Mouse (Mus musculus) heart, embryonic 15.5 days (tissue): ENCODE measurements around the gene Fcrl6. TPM values are rescaled to one million over a fixed set of nuclear protein-coding genes. Genes with fewer than 3 reads are reported as not detected.

Source experiments
- ATAC-seq: fragments of 200-750 bp; cut with Nextera tagmentation; replicated peaks from 2 replicates; pipeline ENCODE4 v1.8.0; 2017; ENCODE audit warnings: low read depth, moderate TSS enrichment; ENCODE audit not compliant: insufficient number of reproducible peaks, insufficient read depth, low FRiP score
- H3K27ac ChIP-seq: fragments of 300-500 bp; sonication (generic); 2 replicates; pipeline ENCODE4 v1.5.1; 2015; ENCODE audit warnings: mild to moderate bottlenecking, inconsistent platforms
- H3K27me3 ChIP-seq: fragments of 300-500 bp; sonication (generic); 2 replicates; pipeline ENCODE4 v1.6.1; 2015; ENCODE audit warnings: inconsistent platforms
- H3K36me3 ChIP-seq: fragments of 300-500 bp; sonication (generic); 2 replicates; pipeline ENCODE4 v1.6.1; 2015; ENCODE audit warnings: mild to moderate bottlenecking, inconsistent platforms
- H3K4me1 ChIP-seq: fragments of 300-500 bp; sonication (generic); replicated peaks from 2 replicates; pipeline ENCODE4 v1.6.1; 2015; ENCODE audit warnings: inconsistent platforms
- H3K4me2 ChIP-seq: fragments of 300-500 bp; sonication (generic); 2 replicates; pipeline ENCODE4 v1.6.1; 2015; ENCODE audit warnings: inconsistent platforms, mild to moderate bottlenecking, moderate library complexity
- H3K4me3 ChIP-seq: fragments of 300-500 bp; sonication (generic); 2 replicates; pipeline ENCODE4 v1.5.1; 2015; ENCODE audit warnings: mild to moderate bottlenecking, inconsistent platforms
- H3K9ac ChIP-seq: fragments of 300-500 bp; sonication (generic); 2 replicates; pipeline ENCODE4 v1.6.1; 2015; ENCODE audit warnings: mild to moderate bottlenecking, inconsistent platforms
- H3K9me3 ChIP-seq: fragments of 300-500 bp; sonication (generic); replicated peaks from 2 replicates; pipeline ENCODE4 v1.6.1; 2016; ENCODE audit warnings: inconsistent platforms
- WGBS: fragments of 180-500 bp; shearing (Covaris S2); methylation state at CpG from one replicate; pipeline ENCODE4 v1.1.7; 2015; ENCODE audit warnings: mixed read lengths; 5-methylcytosine and 5-hydroxymethylcytosine counted together
- polyA plus RNA-seq: library from polyadenylated mRNA; unstranded; fragments of >200 nt; fragmentation: Nextera tagmentation; extraction: Ambion mirVana; gene quantifications from 2 replicates; pipeline ENCODE4 v1.2.1, GENCODE M21; 2015

The Fcrl6 gene
- polyA plus RNA-seq, 1 experiment from 2014 or later = not detected

- no peak overlapping the region for H3K27ac ChIP-seq
- no peaks in the 10 kb centered on the region for H3K9me3 ChIP-seq
- H3K9ac ChIP-seq = no peak overlapping the region
- H3K4me3 ChIP-seq = no peak overlapping the region
- WGBS = 91% methylated on average over 5 of the region's 5 CpGs
- ATAC-seq = no peak
- H3K36me3 ChIP-seq = no peaks in the 10 kb centered on the region
- peak overlapping the region; percentile 87; the same call in 1 of the 2 replicates for H3K4me2 ChIP-seq
- H3K27me3 ChIP-seq = no peaks in the 10 kb centered on the region
- H3K4me1 ChIP-seq = peaks cover 11% of the 10 kb centered on the region
These were observed 29.4 kb upstream of the Fcrl6 start for GRCm38 (mm10) chr1:172631721-172632120.

GRCm38 (mm10) chr1:172629831-172630230 lies 27.5 kb upstream of the Fcrl6 start:
- WGBS = 66% methylated on average over 7 of the region's 7 CpGs
- no peak overlapping the region for H3K9ac ChIP-seq
- no peaks in the 10 kb centered on the region for H3K9me3 ChIP-seq
- no peaks in the 10 kb centered on the region for H3K36me3 ChIP-seq
- no peak overlapping the region for H3K4me2 ChIP-seq
- ATAC-seq = no peak
- no peaks in the 10 kb centered on the region for H3K27me3 ChIP-seq
- H3K4me3 ChIP-seq = no peak overlapping the region
- H3K4me1 ChIP-seq = peaks cover 7% of the 10 kb centered on the region
- no peak overlapping the region for H3K27ac ChIP-seq

GRCm38 (mm10) chr1:172626306-172626705 lies 24.0 kb upstream of the Fcrl6 start:
- no peak overlapping the region for H3K4me3 ChIP-seq
- no peaks in the 10 kb centered on the region for H3K36me3 ChIP-seq
- H3K27ac ChIP-seq = no peak overlapping the region
- H3K9ac ChIP-seq = no peak overlapping the region
- no peak for ATAC-seq
- H3K9me3 ChIP-seq = no peaks in the 10 kb centered on the region
- no peaks in the 10 kb centered on the region for H3K27me3 ChIP-seq
- 89% methylated on average over 3 of the region's 3 CpGs for WGBS
- no peak overlapping the region for H3K4me2 ChIP-seq
- H3K4me1 ChIP-seq = no peaks in the 10 kb centered on the region

GRCm38 (mm10) chr1:172624081-172624480 lies 21.7 kb upstream of the Fcrl6 start:
- ATAC-seq = no peak
- H3K4me2 ChIP-seq = no peak overlapping the region
- no peaks in the 10 kb centered on the region for H3K27me3 ChIP-seq
- H3K9ac ChIP-seq = no peak overlapping the region
- no peaks in the 10 kb centered on the region for H3K36me3 ChIP-seq
- WGBS = 83% methylated on average over 3 of the region's 3 CpGs
- H3K9me3 ChIP-seq = no peaks in the 10 kb centered on the region
- no peaks in the 10 kb centered on the region for H3K4me1 ChIP-seq
- no peak overlapping the region for H3K27ac ChIP-seq
- no peak overlapping the region for H3K4me3 ChIP-seq

- Histone ChIP-seq H3K36me3 (no peaks in the 10 kb centered on the region), H3K4me1 (no peaks in the 10 kb centered on the region), H3K9me3 (no peaks in the 10 kb centered on the region), H3K4me3 (no peak overlapping the region), H3K4me2 (no peak overlapping the region), H3K9ac (no peak overlapping the region), H3K27ac (no peak overlapping the region), H3K27me3 (no peaks in the 10 kb centered on the region)
- ATAC-seq = no peak
- 53% methylated on average over 5 of the region's 5 CpGs for WGBS
These were observed 21.2 kb upstream of the Fcrl6 start for GRCm38 (mm10) chr1:172623599-172623998.

- Histone ChIP-seq H3K9me3 (no peaks in the 10 kb centered on the region), H3K4me3 (no peak overlapping the region), H3K36me3 (no peaks in the 10 kb centered on the region), H3K27me3 (no peaks in the 10 kb centered on the region), H3K9ac (no peak overlapping the region), H3K27ac (no peak overlapping the region), H3K4me2 (no peak overlapping the region), H3K4me1 (peaks cover 5% of the 10 kb centered on the region; the same call in 1 of the 2 replicates)
- no peak for ATAC-seq
- WGBS = 14% methylated on average over 7 of the region's 7 CpGs
These were observed 16.9 kb upstream of the Fcrl6 start for GRCm38 (mm10) chr1:172619235-172619634.

GRCm38 (mm10) chr1:172618141-172618540 lies 15.8 kb upstream of the Fcrl6 start:
- no peak overlapping the region for H3K4me2 ChIP-seq
- H3K9ac ChIP-seq = no peak overlapping the region
- peaks cover 5% of the 10 kb centered on the region; the same call in 1 of the 2 replicates for H3K4me1 ChIP-seq
- 78% methylated on average over 4 of the region's 4 CpGs for WGBS
- H3K27me3 ChIP-seq = no peaks in the 10 kb centered on the region
- H3K27ac ChIP-seq = no peak overlapping the region
- no peaks in the 10 kb centered on the region for H3K9me3 ChIP-seq
- no peaks in the 10 kb centered on the region for H3K36me3 ChIP-seq
- no peak for ATAC-seq
- H3K4me3 ChIP-seq = no peak overlapping the region

- no peak overlapping the region for H3K9ac ChIP-seq
- H3K27ac ChIP-seq = no peak overlapping the region
- no peak overlapping the region for H3K4me3 ChIP-seq
- H3K9me3 ChIP-seq = no peaks in the 10 kb centered on the region
- no peak for ATAC-seq
- no peaks in the 10 kb centered on the region for H3K36me3 ChIP-seq
- 35% methylated on average over 14 of the region's 14 CpGs for WGBS
- H3K27me3 ChIP-seq = no peaks in the 10 kb centered on the region
- peaks cover 5% of the 10 kb centered on the region; the same call in 1 of the 2 replicates for H3K4me1 ChIP-seq
- H3K4me2 ChIP-seq = peak overlapping the region; percentile 61
These were observed 15.2 kb upstream of the Fcrl6 start for GRCm38 (mm10) chr1:172617365-172618076.

GRCm38 (mm10) chr1:172616537-172617300 lies 14.4 kb upstream of the Fcrl6 start:
- Histone ChIP-seq H3K27ac (no peak overlapping the region), H3K9ac (no peak overlapping the region), H3K27me3 (0 out of 2 replicates have a peak, but pooled peaks cover 2% of the 10 kb centered on the region), H3K4me2 (peak overlapping the region; percentile 61), H3K4me3 (peak overlapping the region; percentile 32), H3K4me1 (peaks cover 5% of the 10 kb centered on the region; the same call in 1 of the 2 replicates), H3K9me3 (no peaks in the 10 kb centered on the region), H3K36me3 (no peaks in the 10 kb centered on the region)
- 16% methylated on average over 22 of the region's 22 CpGs for WGBS
- no peak for ATAC-seq

- H3K9ac ChIP-seq = no peak overlapping the region
- no peak overlapping the region for H3K27ac ChIP-seq
- H3K4me3 ChIP-seq = no peak overlapping the region
- no peaks in the 10 kb centered on the region for H3K36me3 ChIP-seq
- H3K27me3 ChIP-seq = 0 out of 2 replicates have a peak, but pooled peaks cover 3% of the 10 kb centered on the region
- WGBS = 59% methylated on average over 4 of the region's 4 CpGs
- peaks cover 5% of the 10 kb centered on the region; the same call in 1 of the 2 replicates for H3K4me1 ChIP-seq
- no peak overlapping the region for H3K4me2 ChIP-seq
- no peaks in the 10 kb centered on the region for H3K9me3 ChIP-seq
- no peak for ATAC-seq
These were observed 13.1 kb upstream of the Fcrl6 start for GRCm38 (mm10) chr1:172615412-172615811.

GRCm38 (mm10) chr1:172614654-172615053 lies 12.3 kb upstream of the Fcrl6 start:
- peaks cover 5% of the 10 kb centered on the region; the same call in 1 of the 2 replicates for H3K4me1 ChIP-seq
- no peak overlapping the region for H3K4me3 ChIP-seq
- no peaks in the 10 kb centered on the region for H3K9me3 ChIP-seq
- no peak overlapping the region for H3K9ac ChIP-seq
- WGBS = 82% methylated on average over 10 of the region's 10 CpGs
- no peak overlapping the region for H3K27ac ChIP-seq
- 0 out of 2 replicates have a peak, but pooled peaks cover 3% of the 10 kb centered on the region for H3K27me3 ChIP-seq
- no peak overlapping the region for H3K4me2 ChIP-seq
- ATAC-seq = no peak
- no peaks in the 10 kb centered on the region for H3K36me3 ChIP-seq
